Mouse (Mus musculus): ENCODE measurements around the gene Qsox1. TPM values are rescaled to one million over a fixed set of nuclear protein-coding genes. Genes with fewer than 3 reads are reported as not detected.

The Qsox1 gene
- total and polyA plus RNA-seq, 3 experiments = 8.4 to 17.1 TPM; not detected in 1

- no peak overlapping the region for H3K4me3 ChIP-seq (ENCODE audit: control insufficient read depth in 1 of 2, insufficient read depth in 1 of 2, low read depth in 2 of 2, low read length in 2 of 2)
- H3K27me3 ChIP-seq (ENCODE audit: control insufficient read depth in 1 of 2, insufficient read depth in 2 of 2, low read length in 2 of 2) = peaks cover 0 to 6% of the 10 kb centered on the region in 2 experiments; a peak in 2 of 4 replicates
- H3K9me3 ChIP-seq (replicated peaks; ENCODE audit: insufficient read depth, low read length) = no peaks in the 10 kb centered on the region
- no peak for DNase-seq (ENCODE audit: low read depth, low spot score)
- no peak overlapping the region for H3K9ac ChIP-seq (ENCODE audit: control insufficient read depth, low read depth, low read length, poor library complexity, severe bottlenecking)
- H3K36me3 ChIP-seq (ENCODE audit: control insufficient read depth in 1 of 2, insufficient read depth in 2 of 2, low read length in 2 of 2) = no peaks in the 10 kb centered on the region
- no peaks in the 10 kb centered on the region for H3K4me1 ChIP-seq (ENCODE audit: control insufficient read depth in 1 of 2, insufficient read depth in 2 of 2, low read length in 2 of 2)
- H3K27ac ChIP-seq (ENCODE audit: control insufficient read depth, low read depth, low read length) = no peak overlapping the region
- no peaks in the 10 kb centered on the region for H3K79me2 ChIP-seq (ENCODE audit: control insufficient read depth, insufficient read depth, low read length, poor library complexity)
- no peak for TF ChIP-seq ZKSCAN1 (IDR thresholded peaks at IDR 0.05; ENCODE audit: low read depth, low read length)
- no peak for TF ChIP-seq GATA1 (IDR thresholded peaks at IDR 0.05; ENCODE audit: low read depth, low read length)
- TF ChIP-seq POLR2A (IDR thresholded peaks at IDR 0.05; ENCODE audit: control insufficient read depth in 1 of 2, insufficient read depth in 1 of 2, low read depth in 1 of 2, low read length in 2 of 2, poor library complexity in 1 of 2) = no peak
- TF ChIP-seq TAL1 (IDR thresholded peaks at IDR 0.05; ENCODE audit: low read length) = no peak
- no peak for TF ChIP-seq GABPA (IDR thresholded peaks at IDR 0.05; ENCODE audit: low read depth, low read length)
- TF ChIP-seq ETS1 (IDR thresholded peaks at IDR 0.05; ENCODE audit: low read depth, low read length) = no peak
- no peak for TF ChIP-seq POLR2AphosphoS2 (IDR thresholded peaks at IDR 0.05; ENCODE audit: low read length)
- TF ChIP-seq MYB (IDR thresholded peaks at IDR 0.05; ENCODE audit: low read depth, low read length) = no peak
- no peak for TF ChIP-seq MYC (IDR thresholded peaks at IDR 0.05; ENCODE audit: low read depth, low read length)
- no peak for TF ChIP-seq NRF1 (IDR thresholded peaks at IDR 0.05; ENCODE audit: insufficient read depth, low read depth, low read length, poor library complexity, severe bottlenecking)
- no peak for TF ChIP-seq MAFK (IDR thresholded peaks at IDR 0.05; ENCODE audit: borderline replicate concordance, low read depth, low read length)
- TF ChIP-seq ZC3H11A (IDR thresholded peaks at IDR 0.05; ENCODE audit: low read depth, low read length) = no peak
- no peak for TF ChIP-seq MEF2A (IDR thresholded peaks at IDR 0.05; ENCODE audit: extremely low read depth, insufficient replicate concordance, low read depth, low read length, poor library complexity, severe bottlenecking)
- no peak for TF ChIP-seq ZMIZ1 (IDR thresholded peaks at IDR 0.05; ENCODE audit: low read depth, low read length)
- TF ChIP-seq E2F4 (IDR thresholded peaks at IDR 0.05; ENCODE audit: borderline replicate concordance, low read depth, low read length) = no peak
- no peak for TF ChIP-seq KAT2A (conservative IDR thresholded peaks at IDR 0.05; ENCODE audit: low read depth, low read length)
- no peak for TF ChIP-seq POLR2AphosphoS5 (IDR thresholded peaks at IDR 0.05; ENCODE audit: borderline replicate concordance, low read depth, low read length)
Observed at GRCm38 (mm10) chr1:155742411-155743363, 70.0 kb downstream of the Qsox1 start.

GRCm38 (mm10) chr1:155741988-155742387 lies 70.7 kb downstream of the Qsox1 start:
- H3K27ac ChIP-seq (ENCODE audit: control insufficient read depth, low read depth, low read length) = no peak overlapping the region
- no peak for DNase-seq (ENCODE audit: low read depth, low spot score)
- H3K9ac ChIP-seq (ENCODE audit: control insufficient read depth, low read depth, low read length, poor library complexity, severe bottlenecking) = no peak overlapping the region
- H3K27me3 ChIP-seq (ENCODE audit: control insufficient read depth in 1 of 2, insufficient read depth in 2 of 2, low read length in 2 of 2) = peaks cover 0 to 6% of the 10 kb centered on the region in 2 experiments; a peak in 2 of 4 replicates
- no peaks in the 10 kb centered on the region for H3K36me3 ChIP-seq (ENCODE audit: control insufficient read depth in 1 of 2, insufficient read depth in 2 of 2, low read length in 2 of 2)
- no peaks in the 10 kb centered on the region for H3K4me1 ChIP-seq (ENCODE audit: control insufficient read depth in 1 of 2, insufficient read depth in 2 of 2, low read length in 2 of 2)
- no peak for TF ChIP-seq E2F4 (IDR thresholded peaks at IDR 0.05; ENCODE audit: borderline replicate concordance, low read depth, low read length)
- no peak for TF ChIP-seq ELF1 (IDR thresholded peaks at IDR 0.05; ENCODE audit: low read depth, low read length)
- no peak for TF ChIP-seq SIN3A (IDR thresholded peaks at IDR 0.05; ENCODE audit: low read length)
- TF ChIP-seq RCOR1 (IDR thresholded peaks at IDR 0.05; ENCODE audit: low read depth, low read length) = no peak
- TF ChIP-seq MXI1 (IDR thresholded peaks at IDR 0.05; ENCODE audit: low read depth, low read length) = no peak
- no peak for TF ChIP-seq KAT2A (conservative IDR thresholded peaks at IDR 0.05; ENCODE audit: low read depth, low read length)
- TF ChIP-seq ZKSCAN1 (IDR thresholded peaks at IDR 0.05; ENCODE audit: low read depth, low read length) = no peak
- no peak for TF ChIP-seq MEF2A (IDR thresholded peaks at IDR 0.05; ENCODE audit: extremely low read depth, insufficient replicate concordance, low read depth, low read length, poor library complexity, severe bottlenecking)
- TF ChIP-seq ZNF384 (IDR thresholded peaks at IDR 0.05; ENCODE audit: low read depth, low read length) = no peak
- TF ChIP-seq POLR2AphosphoS2 (IDR thresholded peaks at IDR 0.05; ENCODE audit: low read length) = no peak
- H3K4me3 ChIP-seq (ENCODE audit: control insufficient read depth in 1 of 2, insufficient read depth in 1 of 2, low read depth in 2 of 2, low read length in 2 of 2) = no peak overlapping the region
- H3K79me2 ChIP-seq (ENCODE audit: control insufficient read depth, insufficient read depth, low read length, poor library complexity) = no peaks in the 10 kb centered on the region
- H3K9me3 ChIP-seq (replicated peaks; ENCODE audit: insufficient read depth, low read length) = no peaks in the 10 kb centered on the region
